Mouse (Mus musculus) testis, adult 2 months (tissue): ENCODE data around the gene Agpat3.

ENCODE experiments used
- CTCF ChIP-seq: fragments of 200-500 bp; IDR thresholded peaks from 2 replicates; pipeline ENCODE4 v1.5.1; 2012; ENCODE audit warnings: low read depth, mild to moderate bottlenecking, inconsistent platforms, low read length, moderate library complexity; ENCODE audit not compliant: control insufficient read depth, insufficient read depth, insufficient replicate concordance
- POLR2A ChIP-seq: fragments of 200-500 bp; IDR thresholded peaks from 2 replicates; pipeline ENCODE4 v1.6.1; 2012; ENCODE audit warnings: low read depth, mild to moderate bottlenecking, inconsistent platforms, low read length, moderate library complexity; ENCODE audit not compliant: control insufficient read depth

- TF ChIP-seq POLR2A (no peak), CTCF (no peak)
These were observed 38.7 kb upstream of the Agpat3 start for GRCm38 (mm10) chr10:78390982-78391470.
